Mouse (Mus musculus) heart, postnatal 0 days (tissue): ENCODE results near the gene Setdb1. TPM values are rescaled to one million over a fixed set of nuclear protein-coding genes. Genes with fewer than 3 reads are reported as not detected.
"Not testable (repeated sequence)": the region's sequence is repeated elsewhere in the genome, so short reads cannot be mapped to it uniquely, and the experiment has no call there.

Experiments
- ATAC-seq: fragments of 200-750 bp; cut with Nextera tagmentation; 2 replicates; pipeline ENCODE4 v1.8.0; 2017; ENCODE audit warnings: low read depth, moderate number of reproducible peaks, moderate library complexity; ENCODE audit not compliant: insufficient read depth
- DNase-seq: peaks from one replicate; pipeline ENCODE4 v3.0.0-alpha.2; 2016; ENCODE audit warnings: low spot score
- H3K27ac ChIP-seq: fragments of 300-500 bp; sonication (generic); 2 replicates; pipeline ENCODE4 v1.5.1; 2014; ENCODE audit warnings: low read depth, mild to moderate bottlenecking
- H3K27me3 ChIP-seq: fragments of 300-500 bp; sonication (generic); 2 replicates; pipeline ENCODE4 v1.6.1; 2014; ENCODE audit warnings: low read length, mixed read lengths; ENCODE audit not compliant: control insufficient read depth, insufficient read depth
- H3K36me3 ChIP-seq: fragments of 300-500 bp; sonication (generic); replicated peaks from 2 replicates; pipeline ENCODE4 v1.6.1; 2014; ENCODE audit warnings: low read length, mixed read lengths; ENCODE audit not compliant: control insufficient read depth, insufficient read depth
- H3K4me1 ChIP-seq: fragments of 300-500 bp; sonication (generic); 2 replicates; pipeline ENCODE4 v1.6.1; 2014; ENCODE audit warnings: antibody characterized with exemption; ENCODE audit not compliant: control insufficient read depth, insufficient read depth
- H3K4me2 ChIP-seq: fragments of 300-500 bp; sonication (generic); 2 replicates; pipeline ENCODE4 v1.6.1; 2014; ENCODE audit warnings: low read depth, mild to moderate bottlenecking, low read length, moderate library complexity
- H3K4me3 ChIP-seq: fragments of 300-500 bp; sonication (generic); 2 replicates; pipeline ENCODE4 v1.5.1; 2014; ENCODE audit warnings: low read depth, low read length
- H3K9ac ChIP-seq: fragments of 300-500 bp; sonication (generic); replicated peaks from 2 replicates; pipeline ENCODE4 v1.6.1; 2014; ENCODE audit warnings: low read depth, low read length, mixed read lengths
- H3K9me3 ChIP-seq: fragments of 300-500 bp; sonication (generic); replicated peaks from 2 replicates; pipeline ENCODE4 v1.6.1; 2016; ENCODE audit warnings: low read length; ENCODE audit not compliant: control insufficient read depth
- CTCF ChIP-seq: IDR thresholded peaks from 2 replicates; pipeline ENCODE4 v1.5.1; 2016; ENCODE audit warnings: antibody characterized with exemption, control low read depth, low read depth
- EP300 ChIP-seq: IDR thresholded peaks from 2 replicates; pipeline ENCODE4 v1.6.1; 2016; ENCODE audit warnings: antibody characterized with exemption, low read depth
- WGBS: fragments of 180-500 bp; shearing (Covaris S2); extraction: QIAGEN DNeasy Blood & Tissue Kit; methylation state at CpG from one replicate; pipeline ENCODE4 v1.1.7; 2014; 5-methylcytosine and 5-hydroxymethylcytosine counted together
- polyA plus RNA-seq: library from polyadenylated mRNA; unstranded; fragments of >200 nt; fragmentation: Nextera tagmentation; extraction: Ambion mirVana; gene quantifications from 2 replicates; pipeline ENCODE4 v1.2.1, GENCODE M21; 2015
- total RNA-seq: library from RNA; depleted of rRNA; stranded (reverse); fragments of >200 nt; gene quantifications from 2 replicates; pipeline ENCODE4 v1.2.3, GENCODE M21; 2014; ENCODE audit warnings: low replicate concordance

The Setdb1 gene
- total and polyA plus RNA-seq, 2 experiments from 2014 or later = 7.9 to 9.5 TPM

- Histone ChIP-seq H3K4me3 (no peak overlapping the region), H3K4me2 (no peak overlapping the region), H3K9me3 (no peaks in the 10 kb centered on the region), H3K27me3 (no peaks in the 10 kb centered on the region), H3K9ac (no peak overlapping the region), H3K4me1 (no peaks in the 10 kb centered on the region), H3K27ac (no peak overlapping the region), H3K36me3 (peaks cover 73% of the 10 kb centered on the region)
- DNase-seq (no peak), ATAC-seq (no peak)
- 88% methylated on average over 7 of the region's 7 CpGs for WGBS
- TF ChIP-seq EP300 (no peak), CTCF (no peak)
These were observed 10.5 kb downstream of the Setdb1 start for GRCm38 (mm10) chr3:95346454-95346853.

- H3K4me2 ChIP-seq, H3K4me3 ChIP-seq, H3K27me3 ChIP-seq, H3K27ac ChIP-seq, ATAC-seq, DNase-seq, H3K4me1 ChIP-seq, H3K9me3 ChIP-seq, H3K9ac ChIP-seq: not testable (repeated sequence)
- peaks cover 85% of the 10 kb centered on the region for H3K36me3 ChIP-seq
- WGBS = 94% methylated on average over 9 of the region's 9 CpGs
These were observed 13.5 kb downstream of the Setdb1 start for GRCm38 (mm10) chr3:95343356-95344000.

- DNase-seq (no peak), ATAC-seq (no peak)
- H3K4me3 ChIP-seq = no peak overlapping the region
These were observed 18.8 kb downstream of the Setdb1 start for GRCm38 (mm10) chr3:95338251-95338650.

GRCm38 (mm10) chr3:95337345-95337744 is 19.7 kb downstream of the Setdb1 start:
- H3K36me3 ChIP-seq = peaks cover 89% of the 10 kb centered on the region
- DNase-seq = no peak
- no peaks in the 10 kb centered on the region for H3K9me3 ChIP-seq
- no peak overlapping the region for H3K9ac ChIP-seq
- ATAC-seq = no peak
- WGBS = 91% methylated on average over 4 of the region's 4 CpGs
- H3K27ac ChIP-seq = no peak overlapping the region
- H3K27me3 ChIP-seq = no peaks in the 10 kb centered on the region
- H3K4me2 ChIP-seq = no peak overlapping the region
- TF ChIP-seq EP300 (no peak), CTCF (no peak)
- H3K4me3 ChIP-seq = no peak overlapping the region
- no peaks in the 10 kb centered on the region for H3K4me1 ChIP-seq

More at GRCm38 (mm10) chr3:95338251-95338650, 18.8 kb downstream of the Setdb1 start:
- Histone ChIP-seq H3K4me1 (no peaks in the 10 kb centered on the region), H3K9me3 (no peaks in the 10 kb centered on the region), H3K4me2 (no peak overlapping the region), H3K9ac (no peak overlapping the region), H3K27ac (no peak overlapping the region), H3K27me3 (no peaks in the 10 kb centered on the region), H3K36me3 (peaks cover 89% of the 10 kb centered on the region)
- no peak for TF ChIP-seq EP300
- TF ChIP-seq CTCF = no peak
- WGBS = 85% methylated on average over 4 of the region's 4 CpGs

- DNase-seq (no peak), ATAC-seq (no peak)
- H3K4me3 ChIP-seq = no peak overlapping the region
- no peaks in the 10 kb centered on the region for H3K4me1 ChIP-seq
- no peaks in the 10 kb centered on the region for H3K27me3 ChIP-seq
- WGBS = 100% methylated on average over 1 of the region's 1 CpGs
- no peak overlapping the region for H3K9ac ChIP-seq
- no peak overlapping the region for H3K27ac ChIP-seq
- TF ChIP-seq EP300 (no peak), CTCF (no peak)
- peaks cover 69% of the 10 kb centered on the region for H3K36me3 ChIP-seq
- no peaks in the 10 kb centered on the region for H3K9me3 ChIP-seq
- H3K4me2 ChIP-seq = no peak overlapping the region
These were observed 25.5 kb downstream of the Setdb1 start for GRCm38 (mm10) chr3:95331528-95331927.

GRCm38 (mm10) chr3:95328803-95329404 is 28.1 kb downstream of the Setdb1 start:
- no peaks in the 10 kb centered on the region for H3K27me3 ChIP-seq
- H3K36me3 ChIP-seq = peaks cover 76% of the 10 kb centered on the region
- no peak for TF ChIP-seq EP300
- ATAC-seq (no peak), DNase-seq (no peak)
- 91% methylated on average over 1 of the region's 1 CpGs for WGBS
- H3K9ac ChIP-seq = no peak overlapping the region
- no peak overlapping the region for H3K4me2 ChIP-seq
- no peak overlapping the region for H3K4me3 ChIP-seq
- no peaks in the 10 kb centered on the region for H3K9me3 ChIP-seq
- H3K4me1 ChIP-seq = no peaks in the 10 kb centered on the region
- H3K27ac ChIP-seq = no peak overlapping the region
